Mouse (Mus musculus) liver, postnatal 0 days (tissue): ENCODE results near the gene Fam120b.

Experiments
- CTCF ChIP-seq: sonication (generic); IDR thresholded peaks from 2 replicates; pipeline ENCODE4 v1.5.1; 2016; ENCODE audit warnings: antibody characterized with exemption, low read depth
- EP300 ChIP-seq: IDR thresholded peaks from 2 replicates; pipeline ENCODE4 v1.6.1; 2016; ENCODE audit warnings: antibody characterized with exemption, low read depth, mild to moderate bottlenecking

GRCm38 (mm10) chr17:15375701-15376493 lies 20.1 kb upstream of the Fam120b start:
- TF ChIP-seq EP300, result no peak
- no peak for TF ChIP-seq CTCF
